Mouse (Mus musculus): ENCODE results near the gene Dab1.

DNA sequence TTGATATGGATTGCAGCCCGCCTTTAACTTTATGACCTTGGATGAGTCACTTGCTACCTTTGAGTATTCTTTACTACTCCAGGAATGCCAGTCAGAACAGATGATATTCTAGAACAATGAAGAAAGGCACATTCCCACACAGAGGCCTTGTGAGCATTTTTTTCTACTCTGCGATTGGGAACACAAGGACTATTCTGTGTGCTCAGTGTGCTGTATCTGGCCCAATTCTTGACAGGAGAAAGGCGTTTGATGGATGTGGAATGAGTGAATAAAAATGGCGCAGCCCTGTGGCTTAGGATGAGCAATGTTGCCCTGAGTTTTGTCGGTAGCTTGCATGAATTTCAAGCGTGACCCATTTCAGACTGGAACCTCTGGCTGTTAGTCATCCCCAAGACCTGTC, 292.9 kb downstream of the Dab1 start:
- TF ChIP-seq CTCF (IDR thresholded peaks at IDR 0.05; ENCODE audit: insufficient read depth, low read depth, low read length) = no peak
- TF ChIP-seq POLR2A (IDR thresholded peaks at IDR 0.05; ENCODE audit: insufficient read depth, low read depth, low read length) = no peak

Measured in olfactory bulb, adult 2 months (tissue).